Mouse (Mus musculus): ENCODE data around the gene Csf3.
"Not testable (repeated sequence)": the region's sequence is repeated elsewhere in the genome, so short reads cannot be mapped to it uniquely, and the experiment has no call there.

- peak; percentile 64 for TF ChIP-seq CTCF (IDR thresholded peaks at IDR 0.05; ENCODE audit: low read depth)
- TF ChIP-seq EP300 (optimal IDR thresholded peaks at IDR 0.05), result not testable (repeated sequence)
Measured at GRCm38 (mm10) chr11:98712009-98712408, 10.9 kb downstream of the Csf3 start.

Measured in stomach, postnatal 0 days (tissue).